Mouse (Mus musculus): Measurements from ENCODE around the gene Mcrip2.

Gene Mcrip2

GRCm38 (mm10) chr17:25868601-25869191, at the start of gene Mcrip2:
Gene Mcrip2, minus strand, starts transcription at chr17:25868764.
- DNase-seq: peak; percentile 90 to 91

GRCm38 (mm10) chr17:25918037-25918750, 49.6 kb upstream of the Mcrip2 start:
- no peak for DNase-seq

- no peak for DNase-seq
Observed at GRCm38 (mm10) chr17:25916931-25917647, 48.5 kb upstream of the Mcrip2 start.

GRCm38 (mm10) chr17:25914295-25914694, 45.7 kb upstream of the Mcrip2 start:
- DNase-seq: no peak

- no peak for DNase-seq
Observed at GRCm38 (mm10) chr17:25913877-25914275, 45.3 kb upstream of the Mcrip2 start.

GRCm38 (mm10) chr17:25913186-25913876, 44.8 kb upstream of the Mcrip2 start:
- peak; percentile 41 to 48 for DNase-seq

GRCm38 (mm10) chr17:25911816-25912215, 43.3 kb upstream of the Mcrip2 start:
- DNase-seq: peak; percentile 30 to 41

GRCm38 (mm10) chr17:25907640-25908039, 39.1 kb upstream of the Mcrip2 start:
- DNase-seq: no peak

GRCm38 (mm10) chr17:25903061-25903460, 34.5 kb upstream of the Mcrip2 start:
- DNase-seq: no peak

- DNase-seq: no peak
Observed at GRCm38 (mm10) chr17:25900193-25900592, 31.6 kb upstream of the Mcrip2 start.

GRCm38 (mm10) chr17:25895891-25896290, 27.3 kb upstream of the Mcrip2 start:
- DNase-seq: no peak

- peak; percentile 52 to 55 for DNase-seq
Observed at GRCm38 (mm10) chr17:25895415-25895814, 26.9 kb upstream of the Mcrip2 start.

GRCm38 (mm10) chr17:25893975-25894617, 25.5 kb upstream of the Mcrip2 start:
- peak in 1 of 2 experiments; percentile 78 for DNase-seq

- DNase-seq: no peak
Observed at GRCm38 (mm10) chr17:25888837-25889236, 20.3 kb upstream of the Mcrip2 start.

- DNase-seq: no peak
Observed at GRCm38 (mm10) chr17:25887467-25887866, 18.9 kb upstream of the Mcrip2 start.

- no peak for DNase-seq
Observed at GRCm38 (mm10) chr17:25886806-25887205, 18.2 kb upstream of the Mcrip2 start.

- peak in 1 of 2 experiments; percentile 42 for DNase-seq
Observed at GRCm38 (mm10) chr17:25885636-25886035, 17.1 kb upstream of the Mcrip2 start.

- no peak for DNase-seq
Observed at GRCm38 (mm10) chr17:25883824-25884223, 15.3 kb upstream of the Mcrip2 start.

- no peak for DNase-seq
Observed at GRCm38 (mm10) chr17:25883268-25883667, 14.7 kb upstream of the Mcrip2 start.

GRCm38 (mm10) chr17:25882306-25882705, 13.7 kb upstream of the Mcrip2 start:
- no peak for DNase-seq

GRCm38 (mm10) chr17:25881691-25882090, 13.1 kb upstream of the Mcrip2 start:
- no peak for DNase-seq

GRCm38 (mm10) chr17:25880913-25881641, 12.5 kb upstream of the Mcrip2 start:
- peak in 1 of 2 experiments; percentile 36 for DNase-seq
